Mouse (Mus musculus): ENCODE measurements around the gene Mettl16. TPM values are rescaled to one million over a fixed set of nuclear protein-coding genes. Genes with fewer than 3 reads are reported as not detected.

Mettl16 gene
- total RNA-seq (2021), result 10 to 100 TPM; 31.4 to 32.5 TPM
- long read RNA-seq, full-length matches to known transcripts, result 22 of 41 reads
- long read RNA-seq, partial matches to known transcripts, result 2 of 41 reads
- long read RNA-seq, other reads (novel, unspliced or antisense), result 17 of 41 reads

DNA sequence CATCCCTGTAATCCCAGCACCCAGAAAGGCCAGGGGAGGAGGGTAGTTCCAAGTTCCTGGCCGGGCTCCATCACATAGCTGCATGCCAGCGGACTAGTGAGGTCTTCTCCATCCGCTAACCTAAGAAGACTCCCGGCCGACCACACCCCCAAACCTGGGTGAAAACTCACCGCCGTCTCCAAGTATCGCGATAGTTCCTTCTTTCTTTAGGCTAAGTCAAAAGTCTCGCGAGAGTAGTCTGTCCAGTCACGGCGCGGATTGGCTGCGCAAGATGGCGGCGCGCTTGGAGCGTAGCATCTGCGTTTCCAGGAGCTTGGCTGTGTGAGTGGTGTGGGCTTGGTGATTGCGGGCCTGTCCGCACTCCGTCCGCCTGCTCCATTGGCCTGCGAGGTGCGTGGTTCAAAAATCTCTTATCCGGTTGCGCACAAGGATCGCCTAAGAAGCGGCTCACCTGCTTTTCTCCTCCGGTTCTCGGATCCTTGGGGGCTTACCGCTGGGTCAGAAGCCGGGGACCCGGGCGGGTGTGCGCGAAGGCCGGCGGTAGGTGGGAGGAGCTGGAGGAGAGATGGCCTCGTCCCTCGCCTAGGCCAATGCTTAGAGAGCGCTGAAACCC lies at the start of gene Mettl16:
Gene Mettl16, plus strand, starts transcription at position 236 of the 613 bp plus-strand sequence.
- DNase-seq (ENCODE audit: low spot score in 2 of 2), result peak; percentile 89 to 98

DNA sequence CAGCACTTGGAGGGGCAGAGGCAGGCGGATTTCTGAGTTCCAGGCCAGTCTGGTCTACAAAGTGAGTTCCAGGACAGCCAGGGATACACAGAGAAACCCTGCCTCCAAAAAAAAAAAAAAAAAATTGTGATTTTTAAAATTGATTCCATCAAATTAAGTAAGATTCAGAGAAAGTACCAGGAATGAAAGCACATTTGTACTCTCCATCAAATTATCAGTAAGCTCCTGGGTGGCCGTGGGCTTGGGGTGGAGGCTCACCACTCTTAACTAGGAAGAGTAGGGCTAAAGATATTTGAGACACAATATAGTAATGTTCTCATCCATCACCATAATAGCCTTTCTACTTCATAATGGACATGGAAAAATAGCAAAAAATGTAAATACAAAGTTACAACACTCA lies 49.5 kb upstream of the Mettl16 start:
- DNase-seq (ENCODE audit: low spot score in 2 of 2), result no peak

DNA sequence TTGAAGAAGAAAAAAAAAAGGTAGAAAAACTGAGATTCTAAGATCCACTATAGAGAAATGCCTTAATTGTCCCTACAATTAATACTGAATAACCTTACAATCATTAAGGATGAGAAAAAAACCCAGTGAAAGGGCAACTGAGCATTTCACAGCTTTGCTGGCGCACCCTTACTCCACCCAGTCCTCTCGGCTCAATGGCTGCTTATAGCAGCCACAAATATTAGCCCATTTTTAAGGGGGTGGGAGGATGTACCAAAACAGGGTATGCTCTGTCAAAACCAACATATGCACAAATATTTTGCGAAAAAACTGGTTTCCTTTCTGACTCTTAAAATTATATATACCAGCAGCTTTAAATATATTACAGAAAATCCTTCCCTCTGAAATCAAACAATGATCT lies 48.7 kb upstream of the Mettl16 start:
- DNase-seq (ENCODE audit: low spot score in 2 of 2), result no peak

GRCm38 (mm10) chr11:74723357-74724234 lies 47.0 kb upstream of the Mettl16 start:
- DNase-seq (ENCODE audit: low spot score in 2 of 2), result peak; percentile 77 to 86

DNA sequence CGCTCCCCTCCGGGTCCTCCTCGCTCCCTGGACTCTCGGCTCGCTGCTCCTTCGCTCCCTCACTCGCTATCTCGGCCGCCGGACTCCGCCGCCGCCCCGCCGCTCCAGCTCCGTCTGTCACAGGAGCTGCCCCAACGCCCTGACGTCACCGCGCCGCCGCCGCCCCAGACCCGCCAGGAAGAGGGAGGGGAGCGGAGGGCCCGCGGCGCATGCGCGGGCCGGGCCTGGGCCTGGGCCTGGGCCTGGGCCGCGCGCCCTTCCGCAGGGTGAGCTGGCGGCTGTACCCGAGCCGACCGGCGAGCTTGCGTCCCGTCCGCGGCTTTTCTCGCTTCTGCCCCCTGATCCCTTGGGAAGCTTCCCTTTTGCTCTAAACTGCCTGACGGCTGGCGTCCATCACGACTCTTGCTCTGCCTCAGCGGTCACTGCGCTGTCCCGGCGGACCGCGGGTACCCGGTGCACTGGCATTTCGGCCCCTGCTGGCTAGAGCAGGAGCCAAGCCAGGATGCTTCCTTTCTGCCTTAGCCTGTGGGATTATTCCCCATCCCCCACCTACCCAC lies 46.3 kb upstream of the Mettl16 start, which contains the start of gene Pafah1b1:
Gene Pafah1b1, minus strand, starts transcription at position 436 of the 557 bp plus-strand sequence.
- DNase-seq (ENCODE audit: low spot score in 2 of 2), result peak; percentile 93 to 96

GRCm38 (mm10) chr11:74725181-74725580 lies 45.4 kb upstream of the Mettl16 start:
- DNase-seq (ENCODE audit: low spot score in 2 of 2), result no peak

DNA sequence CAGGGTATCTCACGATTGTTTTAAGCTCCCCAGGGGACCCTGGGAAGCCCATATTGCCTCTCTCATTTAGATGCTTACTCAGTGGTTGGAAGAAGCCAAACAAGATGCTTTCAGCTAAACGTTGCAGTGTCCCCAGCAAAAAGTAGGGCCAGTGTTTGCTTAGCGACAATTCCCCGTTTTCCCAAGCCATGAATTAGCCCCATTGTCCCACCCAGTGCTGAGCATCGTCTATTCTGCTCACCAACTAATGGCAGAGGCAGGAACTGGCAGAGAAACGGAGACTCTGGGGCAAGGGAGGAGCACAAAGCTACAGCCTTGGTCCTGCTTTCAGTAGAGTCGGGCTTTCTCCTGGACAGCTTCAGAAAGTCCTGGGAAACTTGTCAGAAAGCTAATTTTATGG lies 35.7 kb upstream of the Mettl16 start:
- DNase-seq (ENCODE audit: low spot score in 2 of 2), result peak; percentile 5 to 56

GRCm38 (mm10) chr11:74737861-74738260 lies 32.8 kb upstream of the Mettl16 start:
- DNase-seq (ENCODE audit: low spot score in 2 of 2), result no peak

DNA sequence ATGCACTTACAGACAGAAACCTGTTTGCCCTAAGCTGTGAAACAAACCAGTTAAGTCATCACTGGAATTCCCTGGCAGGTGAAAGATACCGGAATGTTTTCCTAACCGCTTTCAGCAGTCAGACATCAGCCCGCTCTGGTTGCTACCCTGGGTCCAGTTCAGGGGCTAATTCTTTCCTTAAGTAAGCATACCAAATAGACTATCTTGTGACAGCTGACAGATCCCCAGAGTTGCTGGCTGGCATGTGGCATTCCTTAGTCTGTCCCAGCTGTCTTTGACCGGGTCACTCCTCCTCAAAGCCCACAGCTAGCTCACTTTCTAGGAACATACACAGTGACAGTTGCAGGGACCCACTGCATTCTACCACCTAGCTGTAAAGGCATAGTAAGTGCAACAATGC lies 22.6 kb upstream of the Mettl16 start:
- no peak for DNase-seq (ENCODE audit: low spot score in 2 of 2)

- no peak for DNase-seq (ENCODE audit: low spot score in 2 of 2)
These were observed 21.4 kb upstream of the Mettl16 start for GRCm38 (mm10) chr11:74749241-74749640.

GRCm38 (mm10) chr11:74750662-74751351 lies 19.8 kb upstream of the Mettl16 start:
- DNase-seq (ENCODE audit: low spot score in 2 of 2), result no peak

DNA sequence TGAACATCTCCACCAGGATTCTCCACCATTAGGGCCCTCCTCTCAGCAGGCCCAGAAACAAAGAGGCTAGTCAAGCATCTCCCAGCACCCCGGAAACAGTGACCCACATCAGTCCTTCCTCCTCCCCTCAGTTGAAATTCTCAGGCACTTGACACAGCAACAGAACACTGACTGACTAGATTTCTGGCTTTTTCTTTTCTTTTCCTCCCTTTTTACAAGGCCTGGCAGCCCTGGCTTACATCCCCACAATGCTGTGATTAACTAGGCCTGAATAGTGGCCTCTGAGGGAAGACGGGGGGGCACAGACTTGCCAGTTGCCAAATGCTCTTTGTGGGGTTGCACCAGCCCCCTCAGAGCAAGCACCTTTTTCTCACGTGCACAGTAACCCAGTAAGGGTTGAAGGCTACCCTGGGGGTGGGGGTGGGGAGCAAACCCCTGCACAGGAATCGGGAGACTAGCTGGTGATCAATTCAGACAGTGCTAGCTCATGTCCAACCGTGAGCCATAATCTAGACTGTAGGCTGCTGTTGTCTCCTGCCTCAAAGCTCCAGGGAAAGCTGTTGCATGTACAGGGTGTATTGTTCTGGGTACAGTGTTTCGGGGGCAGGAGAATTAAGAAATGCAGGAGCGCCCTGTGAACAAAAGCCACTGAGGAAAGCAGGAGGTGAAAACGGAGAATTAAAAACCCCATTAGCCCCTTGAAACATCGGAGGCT lies 19.1 kb upstream of the Mettl16 start:
- peak in 1 of 2 experiments; percentile 26 for DNase-seq (ENCODE audit: low spot score in 2 of 2)

- DNase-seq (ENCODE audit: low spot score in 2 of 2), result no peak
These were observed 14.0 kb upstream of the Mettl16 start for GRCm38 (mm10) chr11:74756631-74757030.

GRCm38 (mm10) chr11:74761011-74761705 lies 9.5 kb upstream of the Mettl16 start:
- no peak for DNase-seq (ENCODE audit: low spot score in 2 of 2)

DNA sequence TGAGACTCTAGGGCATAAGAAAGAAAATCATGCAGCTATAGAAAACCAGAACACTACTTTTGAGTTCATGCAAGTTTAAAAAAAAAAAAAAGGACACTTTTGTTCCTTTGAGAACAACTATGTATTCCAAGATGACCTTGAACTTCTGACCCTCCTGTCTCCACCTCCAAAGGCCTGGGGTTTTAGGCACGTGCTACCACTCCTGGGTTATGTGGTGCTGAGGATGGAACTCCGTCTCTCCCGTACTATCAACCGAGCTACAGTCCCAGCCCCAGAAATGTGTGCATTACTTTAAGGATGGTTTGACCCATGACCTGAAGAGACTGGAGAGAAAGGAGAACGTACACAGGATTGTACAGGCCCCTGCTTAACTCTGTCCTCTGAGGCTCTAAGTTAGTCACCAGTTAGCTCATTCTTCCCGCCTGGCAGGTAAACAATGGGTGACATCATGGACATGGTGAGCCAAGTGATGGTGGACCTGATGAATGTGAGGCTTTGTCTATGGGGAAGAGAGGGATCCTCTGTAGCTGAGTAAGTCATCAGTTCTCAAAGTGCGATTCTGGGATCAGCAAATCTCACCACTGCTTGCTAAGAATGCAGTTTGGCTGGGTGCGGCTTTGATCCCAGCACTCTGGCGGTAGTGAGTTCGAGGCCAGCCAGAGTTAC lies 6.5 kb upstream of the Mettl16 start:
- DNase-seq (ENCODE audit: low spot score in 2 of 2), result peak in 1 of 2 experiments; percentile 48

GRCm38 (mm10) chr11:74767469-74767868 lies 3.2 kb upstream of the Mettl16 start:
- no peak for DNase-seq (ENCODE audit: low spot score in 2 of 2)

GRCm38 (mm10) chr11:74768045-74768444 lies 2.6 kb upstream of the Mettl16 start:
- DNase-seq (ENCODE audit: low spot score in 2 of 2), result peak in 1 of 2 experiments; percentile 11

- no peak for DNase-seq (ENCODE audit: low spot score in 2 of 2)
These were observed 593 bp upstream of the Mettl16 start for GRCm38 (mm10) chr11:74770037-74770436.

DNA sequence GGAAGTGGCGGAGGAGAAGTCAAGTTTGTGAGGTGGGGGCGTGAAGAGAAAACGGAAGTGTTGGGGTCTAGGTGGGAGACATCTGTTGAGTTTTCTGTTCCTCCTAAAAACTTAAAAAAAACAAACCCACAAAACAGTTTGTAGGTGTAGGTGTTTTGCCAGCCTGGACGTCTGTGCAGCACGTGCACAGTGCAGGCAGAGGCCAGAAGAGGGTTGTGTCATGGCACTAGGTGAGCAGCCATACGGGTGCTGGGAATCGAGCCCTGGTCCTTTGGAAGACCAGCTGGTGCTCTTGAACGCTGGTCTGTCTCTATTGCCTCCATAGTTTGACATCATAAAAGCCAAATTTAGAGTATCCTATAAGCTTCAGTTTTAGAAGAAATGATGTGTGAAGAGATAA lies 604 bp downstream of the Mettl16 start:
- DNase-seq (ENCODE audit: low spot score in 2 of 2), result no peak

Data from layer of hippocampus, adult 18-20 months (tissue).